Mouse (Mus musculus): Measurements from ENCODE around the gene Kndc1. TPM values are rescaled to one million over a fixed set of nuclear protein-coding genes. Genes with fewer than 3 reads are reported as not detected.

Gene Kndc1
- polyA plus RNA-seq, 1 experiment from 2014 or later = 0.31 TPM

DNA sequence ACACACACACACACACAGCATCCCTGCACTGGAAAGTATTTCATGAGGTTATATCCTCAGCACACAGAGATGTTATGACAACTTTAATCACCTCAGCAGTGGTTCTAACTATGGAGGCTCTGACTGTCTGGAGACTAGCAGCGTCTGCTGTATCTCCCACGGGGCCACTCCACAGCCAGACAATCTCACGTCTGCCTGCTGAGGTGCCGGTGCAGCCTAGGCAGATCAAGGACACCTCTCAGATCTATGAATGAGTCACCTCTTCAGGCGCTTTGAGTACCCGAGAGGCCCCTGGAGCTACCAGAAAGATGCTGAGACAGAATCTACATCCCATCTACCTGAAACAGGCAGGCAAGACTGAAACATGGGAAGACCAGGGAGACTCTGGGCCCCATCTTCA is 15.9 kb upstream of the Kndc1 start:
- Histone ChIP-seq H3K36me3 (no peaks in the 10 kb centered on the region), H3K9me3 (replicated peaks) (no peaks in the 10 kb centered on the region), H3K4me1 (peaks cover 6% of the 10 kb centered on the region; the same call in 1 of the 2 replicates), H3K27ac (replicated peaks) (no peak overlapping the region), H3K4me3 (no peak overlapping the region), H3K27me3 (ENCODE audit: low read depth, poor library complexity, severe bottlenecking) (no peaks in the 10 kb centered on the region)
- no peak for DNase-seq (ENCODE audit: low spot score)
- WGBS = 82% methylated on average over 6 of the region's 6 CpGs

DNA sequence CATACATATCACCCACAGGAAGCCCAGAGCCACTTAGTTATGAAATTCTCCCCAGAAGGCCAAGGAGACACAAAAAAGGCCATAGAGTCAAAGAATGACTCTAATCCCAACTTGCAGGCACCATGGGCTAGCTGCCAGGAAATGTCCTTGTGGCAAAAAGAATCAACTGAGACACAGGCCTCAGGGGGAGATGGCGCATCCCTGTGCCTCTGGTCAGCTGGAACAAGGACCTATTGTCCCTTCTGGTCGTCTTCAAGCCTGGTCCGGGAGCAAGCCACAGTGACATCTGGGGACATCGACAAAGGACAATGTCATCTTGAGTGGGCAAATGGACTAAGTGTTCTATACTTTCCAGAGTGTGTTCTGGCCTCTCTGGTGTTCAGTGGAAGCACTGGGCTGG is 11.0 kb upstream of the Kndc1 start:
- peaks cover 6% of the 10 kb centered on the region; the same call in 1 of the 2 replicates for H3K4me1 ChIP-seq
- H3K36me3 ChIP-seq = no peaks in the 10 kb centered on the region
- H3K9me3 ChIP-seq (replicated peaks) = no peaks in the 10 kb centered on the region
- no peak for DNase-seq (ENCODE audit: low spot score)
- H3K27me3 ChIP-seq (ENCODE audit: low read depth, poor library complexity, severe bottlenecking) = no peaks in the 10 kb centered on the region
- H3K4me3 ChIP-seq = no peak overlapping the region
- no peak overlapping the region for H3K27ac ChIP-seq (replicated peaks)
- 82% methylated on average over 4 of the region's 4 CpGs for WGBS

DNA sequence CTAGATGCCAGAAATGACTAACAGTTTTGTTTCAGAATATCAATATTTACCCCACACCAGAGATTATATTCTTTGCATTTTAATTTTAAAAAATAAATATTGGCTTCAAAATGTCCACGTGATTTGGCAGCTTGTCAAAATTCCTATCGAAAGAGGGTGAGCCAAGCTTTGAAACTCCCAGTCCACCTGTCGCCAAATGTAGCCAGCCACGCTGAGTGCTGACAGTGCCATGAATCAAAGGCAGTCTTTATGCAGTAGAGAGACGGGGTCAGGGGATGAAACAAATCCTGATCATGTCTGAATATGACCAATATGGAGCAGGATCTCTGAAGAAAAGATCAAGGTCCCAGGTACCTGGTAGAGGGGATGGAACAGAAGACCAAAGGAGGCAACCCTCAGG is 2.7 kb upstream of the Kndc1 start:
- Histone ChIP-seq H3K36me3 (no peaks in the 10 kb centered on the region), H3K4me3 (no peak overlapping the region), H3K27ac (replicated peaks) (no peak overlapping the region), H3K4me1 (peaks cover 13% of the 10 kb centered on the region), H3K27me3 (ENCODE audit: low read depth, poor library complexity, severe bottlenecking) (peaks cover 51% of the 10 kb centered on the region), H3K9me3 (replicated peaks) (no peaks in the 10 kb centered on the region)
- DNase-seq (ENCODE audit: low spot score) = no peak
- 85% methylated on average over 5 of the region's 5 CpGs for WGBS

DNA sequence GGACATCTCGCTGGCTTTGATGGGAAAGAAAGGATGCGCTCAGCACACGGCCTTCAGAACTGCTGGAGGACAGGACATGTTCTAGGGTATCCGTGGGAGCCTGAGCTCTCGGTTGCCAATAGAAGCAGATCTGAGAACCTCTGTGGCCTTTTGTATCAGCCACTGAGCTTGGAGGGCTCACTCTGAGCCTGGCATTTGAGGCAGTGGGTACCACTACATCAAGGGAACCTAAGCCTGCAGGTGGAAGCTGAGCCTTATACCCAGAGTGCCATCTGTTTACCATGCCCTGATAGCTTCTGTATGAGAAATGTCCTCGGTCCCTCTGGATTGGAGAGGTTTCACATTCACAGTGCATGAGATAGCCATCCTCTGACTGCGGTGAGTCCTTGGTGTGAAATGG is 1.8 kb downstream of the Kndc1 start:
- peaks cover 69% of the 10 kb centered on the region for H3K27me3 ChIP-seq (ENCODE audit: low read depth, poor library complexity, severe bottlenecking)
- WGBS = 79% methylated on average over 7 of the region's 7 CpGs

DNA sequence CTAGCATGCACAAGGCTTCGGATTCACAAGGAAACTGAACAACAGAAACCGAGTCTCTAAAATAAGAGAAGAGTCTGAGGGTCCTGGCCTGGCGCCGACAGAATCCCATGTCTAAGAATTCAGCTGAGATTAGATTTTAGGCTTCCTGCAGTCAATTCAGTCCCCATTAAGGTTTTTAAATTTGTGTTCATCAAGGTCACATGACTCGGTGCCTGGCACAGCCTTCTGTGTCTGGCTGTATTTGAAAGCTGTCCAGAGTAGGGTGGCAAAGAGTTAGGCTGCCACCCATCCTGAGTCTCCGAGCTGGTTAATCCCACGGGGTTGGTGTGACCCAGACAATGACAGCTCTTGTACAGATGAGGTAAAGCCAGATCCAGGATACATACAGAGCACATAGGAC is 2.3 kb downstream of the Kndc1 start:
- DNase-seq (ENCODE audit: low spot score) = no peak
- no peak overlapping the region for H3K4me3 ChIP-seq
- H3K36me3 ChIP-seq = no peaks in the 10 kb centered on the region
- H3K27me3 ChIP-seq (ENCODE audit: low read depth, poor library complexity, severe bottlenecking) = peaks cover 68% of the 10 kb centered on the region
- WGBS = 87% methylated on average over 7 of the region's 7 CpGs
- H3K27ac ChIP-seq (replicated peaks) = no peak overlapping the region
- H3K4me1 ChIP-seq = peaks cover 13% of the 10 kb centered on the region
- H3K9me3 ChIP-seq (replicated peaks) = no peaks in the 10 kb centered on the region

More for the DNA sequence above, 1.8 kb downstream of the Kndc1 start:
- Histone ChIP-seq H3K9me3 (replicated peaks) (no peaks in the 10 kb centered on the region), H3K4me1 (peaks cover 13% of the 10 kb centered on the region), H3K27ac (replicated peaks) (no peak overlapping the region), H3K4me3 (no peak overlapping the region), H3K36me3 (no peaks in the 10 kb centered on the region)
- DNase-seq (ENCODE audit: low spot score) = no peak

DNA sequence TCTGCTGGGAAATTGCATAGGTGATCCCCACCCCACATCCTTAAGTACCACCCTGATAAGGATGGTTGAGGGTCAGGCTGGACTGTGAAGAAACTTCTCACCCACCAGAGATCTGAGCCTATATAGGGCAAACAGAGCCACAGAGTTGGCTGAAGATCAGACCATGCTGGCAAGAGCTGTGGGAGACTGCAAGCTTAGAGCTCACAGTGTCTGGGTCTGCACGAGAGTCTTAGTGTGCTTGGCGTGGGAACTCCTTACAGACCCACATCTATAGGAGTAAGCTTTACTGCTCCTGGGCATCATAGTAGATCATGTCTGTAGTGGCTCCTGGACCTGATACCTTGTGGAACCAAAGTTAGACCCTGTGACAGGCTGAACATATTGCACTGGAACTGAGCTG is 4.1 kb downstream of the Kndc1 start:
- Histone ChIP-seq H3K4me1 (peaks cover 13% of the 10 kb centered on the region), H3K27ac (replicated peaks) (no peak overlapping the region), H3K27me3 (ENCODE audit: low read depth, poor library complexity, severe bottlenecking) (peaks cover 56% of the 10 kb centered on the region), H3K9me3 (replicated peaks) (no peaks in the 10 kb centered on the region), H3K36me3 (no peaks in the 10 kb centered on the region), H3K4me3 (no peak overlapping the region)
- no peak for DNase-seq (ENCODE audit: low spot score)
- WGBS = 82% methylated on average over 2 of the region's 2 CpGs

DNA sequence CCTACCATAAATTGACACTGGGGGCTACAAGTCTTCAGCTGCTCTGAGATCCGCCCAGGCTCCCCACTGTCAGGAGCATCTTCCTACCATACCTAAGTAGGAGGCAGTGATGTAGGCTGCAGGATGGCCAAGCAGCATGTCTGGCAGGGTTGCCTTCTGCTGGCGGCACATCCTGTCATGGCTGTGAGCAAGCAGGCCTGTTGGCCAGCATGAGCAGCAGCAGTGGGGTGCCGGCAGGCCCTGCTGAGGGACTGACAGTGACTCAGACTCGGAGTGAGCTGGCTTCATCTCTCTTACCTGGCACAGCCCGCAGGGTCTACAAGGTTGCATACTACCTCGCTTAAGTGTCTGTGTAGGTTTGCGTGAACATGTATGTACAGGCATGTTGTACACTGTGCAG is 5.0 kb downstream of the Kndc1 start:
- H3K4me3 ChIP-seq = no peak overlapping the region
- H3K27ac ChIP-seq (replicated peaks) = no peak overlapping the region
- H3K9me3 ChIP-seq (replicated peaks) = no peaks in the 10 kb centered on the region
- WGBS = 82% methylated on average over 7 of the region's 7 CpGs
- peaks cover 10% of the 10 kb centered on the region for H3K4me1 ChIP-seq
- no peak for DNase-seq (ENCODE audit: low spot score)
- H3K27me3 ChIP-seq (ENCODE audit: low read depth, poor library complexity, severe bottlenecking) = peaks cover 54% of the 10 kb centered on the region
- H3K36me3 ChIP-seq = no peaks in the 10 kb centered on the region

DNA sequence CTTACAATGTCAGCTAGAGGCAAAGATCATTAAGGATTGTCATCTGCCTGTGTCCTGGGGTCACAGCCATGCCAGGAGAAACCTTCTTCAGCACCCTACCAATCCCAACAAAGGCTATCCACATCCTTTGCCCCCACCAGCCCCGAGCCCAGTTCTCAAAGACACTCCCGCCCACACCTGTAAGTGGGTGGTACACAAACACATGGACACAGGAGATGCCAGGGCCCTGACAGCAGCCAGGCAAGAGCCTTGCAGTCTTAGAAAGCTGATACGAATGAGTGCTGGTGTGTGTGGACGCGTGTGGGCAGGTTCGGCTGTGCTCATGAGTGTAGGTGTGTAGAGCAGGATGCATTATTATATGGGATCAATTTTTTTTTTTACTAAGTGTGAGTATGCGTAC is 6.0 kb downstream of the Kndc1 start:
- Histone ChIP-seq H3K4me1 (peaks cover 4% of the 10 kb centered on the region), H3K27me3 (ENCODE audit: low read depth, poor library complexity, severe bottlenecking) (peaks cover 49% of the 10 kb centered on the region), H3K4me3 (no peak overlapping the region), H3K27ac (replicated peaks) (no peak overlapping the region), H3K9me3 (replicated peaks) (no peaks in the 10 kb centered on the region), H3K36me3 (no peaks in the 10 kb centered on the region)
- 96% methylated on average over 7 of the region's 7 CpGs for WGBS
- DNase-seq (ENCODE audit: low spot score) = no peak

DNA sequence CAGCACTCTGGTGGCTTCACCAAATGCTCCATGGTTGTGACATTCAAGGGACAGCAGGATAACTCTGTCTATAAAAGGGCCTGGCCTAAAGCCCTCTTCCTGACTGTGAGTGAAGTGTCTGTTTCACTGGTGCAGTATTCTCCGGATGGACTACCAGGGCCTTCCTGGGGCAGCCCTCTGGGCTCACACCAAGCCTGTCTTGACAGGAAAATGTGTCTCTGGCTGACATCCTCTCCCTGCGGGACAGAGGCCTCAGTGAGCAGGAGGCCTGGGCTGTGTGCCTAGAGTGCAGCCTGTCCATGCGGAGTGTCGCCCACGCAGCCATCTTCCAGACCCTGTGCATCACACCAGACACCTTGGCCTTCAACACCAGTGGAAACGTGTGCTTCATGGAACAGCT is 6.4 kb downstream of the Kndc1 start:
- DNase-seq (ENCODE audit: low spot score) = no peak
- 88% methylated on average over 6 of the region's 6 CpGs for WGBS

DNA sequence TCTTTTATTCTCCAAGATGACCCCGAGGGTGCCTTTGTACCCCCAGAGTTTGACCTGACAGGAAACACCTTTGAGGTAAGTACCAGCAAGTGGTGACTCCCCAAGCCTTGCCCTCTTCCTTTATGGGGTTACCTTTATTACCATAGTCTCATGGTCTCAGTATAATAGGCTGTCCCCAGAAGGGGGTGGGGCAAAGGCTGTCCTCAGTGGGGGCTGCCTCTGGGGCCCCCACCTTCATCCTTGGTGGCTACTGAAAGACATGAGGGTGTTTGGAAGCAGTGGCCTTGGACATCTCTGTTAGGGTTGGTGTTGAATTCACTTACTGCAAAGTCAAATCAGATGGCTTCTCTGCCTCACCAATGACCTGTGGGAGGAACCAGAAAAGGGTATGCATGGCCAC is 7.5 kb downstream of the Kndc1 start:
- 53% methylated on average over 1 of the region's 1 CpGs for WGBS
- Histone ChIP-seq H3K9me3 (replicated peaks) (no peaks in the 10 kb centered on the region), H3K4me1 (peaks cover 9% of the 10 kb centered on the region), H3K4me3 (no peak overlapping the region), H3K36me3 (no peaks in the 10 kb centered on the region), H3K27me3 (ENCODE audit: low read depth, poor library complexity, severe bottlenecking) (peaks cover 48% of the 10 kb centered on the region), H3K27ac (replicated peaks) (no peak overlapping the region)
- no peak for DNase-seq (ENCODE audit: low spot score)

More for the DNA sequence above, 6.4 kb downstream of the Kndc1 start:
- Histone ChIP-seq H3K27me3 (ENCODE audit: low read depth, poor library complexity, severe bottlenecking) (peaks cover 48% of the 10 kb centered on the region), H3K4me3 (no peak overlapping the region), H3K9me3 (replicated peaks) (no peaks in the 10 kb centered on the region), H3K4me1 (peaks cover 8% of the 10 kb centered on the region), H3K36me3 (no peaks in the 10 kb centered on the region), H3K27ac (replicated peaks) (no peak overlapping the region)

DNA sequence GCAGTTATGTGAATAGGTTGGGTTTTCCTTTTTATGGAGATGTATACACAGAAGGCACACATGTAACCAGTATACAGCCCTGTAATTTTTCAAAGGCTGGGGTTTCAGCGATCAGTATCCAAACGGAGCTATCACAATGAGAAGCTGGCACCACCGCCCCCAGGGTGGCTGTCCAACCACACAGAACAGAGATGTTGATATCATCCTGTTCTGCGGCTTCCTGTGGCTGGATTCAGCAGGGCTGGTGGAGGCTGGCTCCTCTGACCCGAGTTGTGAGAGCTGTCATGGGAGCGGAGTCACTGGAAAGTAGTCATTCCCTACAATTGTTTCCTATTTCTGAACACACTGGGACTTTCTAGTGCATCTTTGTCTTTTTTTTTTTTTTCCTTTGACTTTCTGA is 10.8 kb downstream of the Kndc1 start:
- no peak overlapping the region for H3K27ac ChIP-seq (replicated peaks)
- H3K27me3 ChIP-seq (ENCODE audit: low read depth, poor library complexity, severe bottlenecking) = peaks cover 44% of the 10 kb centered on the region
- 36% methylated on average over 6 of the region's 6 CpGs for WGBS
- peak overlapping the region; percentile 25 for H3K4me3 ChIP-seq
- no peak for DNase-seq (ENCODE audit: low spot score)
- H3K9me3 ChIP-seq (replicated peaks) = no peaks in the 10 kb centered on the region
- no peaks in the 10 kb centered on the region for H3K36me3 ChIP-seq
- H3K4me1 ChIP-seq = peaks cover 15% of the 10 kb centered on the region

DNA sequence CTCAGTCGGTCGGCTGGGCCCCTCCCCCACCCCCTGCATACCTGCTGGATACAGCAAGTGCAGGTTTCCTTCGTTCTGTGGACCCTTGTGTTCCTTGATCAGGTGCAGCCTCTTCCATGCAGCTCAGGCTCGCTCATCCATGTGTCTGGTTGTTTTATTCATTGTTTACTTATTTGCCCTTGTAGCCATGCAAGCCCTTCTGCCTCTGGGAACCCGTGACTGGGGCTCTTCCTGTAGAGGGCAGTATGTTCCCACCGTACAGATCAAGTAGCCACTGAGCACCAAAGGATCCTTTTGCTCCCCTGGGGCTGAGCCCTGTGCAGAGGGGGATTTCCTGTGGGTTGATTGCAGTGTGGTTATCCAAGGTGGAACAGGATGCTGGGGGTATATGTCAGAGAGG is 11.2 kb downstream of the Kndc1 start:
- peaks cover 15% of the 10 kb centered on the region for H3K4me1 ChIP-seq
- no peaks in the 10 kb centered on the region for H3K9me3 ChIP-seq (replicated peaks)
- H3K27ac ChIP-seq (replicated peaks) = no peak overlapping the region
- peaks cover 48% of the 10 kb centered on the region for H3K27me3 ChIP-seq (ENCODE audit: low read depth, poor library complexity, severe bottlenecking)
- H3K4me3 ChIP-seq = peak overlapping the region; percentile 25
- H3K36me3 ChIP-seq = no peaks in the 10 kb centered on the region
- WGBS = 8% methylated on average over 6 of the region's 6 CpGs
- DNase-seq (ENCODE audit: low spot score) = peak; percentile 55

DNA sequence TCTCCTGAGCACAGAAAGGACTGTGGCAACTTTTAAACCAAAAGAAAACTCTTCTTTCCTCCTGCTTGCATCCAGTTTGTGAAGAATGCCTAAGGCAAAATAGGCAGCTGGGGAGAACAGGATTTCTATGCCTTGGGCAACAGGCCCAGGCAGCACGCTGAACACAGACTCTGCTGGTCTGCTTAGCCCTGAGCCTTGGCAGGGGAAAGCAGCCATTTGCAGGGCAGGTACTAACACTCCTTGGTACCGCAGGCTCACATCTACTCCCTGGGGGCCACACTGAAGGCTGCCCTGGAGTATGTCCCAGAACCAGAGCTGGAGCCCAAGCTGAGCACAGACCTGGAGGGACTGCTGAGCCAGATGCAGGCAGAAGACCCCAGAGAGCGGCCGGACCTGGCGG is 13.7 kb downstream of the Kndc1 start:
- Histone ChIP-seq H3K27me3 (ENCODE audit: low read depth, poor library complexity, severe bottlenecking) (peaks cover 72% of the 10 kb centered on the region), H3K4me1 (peaks cover 15% of the 10 kb centered on the region), H3K4me3 (no peak overlapping the region), H3K36me3 (no peaks in the 10 kb centered on the region), H3K9me3 (replicated peaks) (no peaks in the 10 kb centered on the region), H3K27ac (replicated peaks) (no peak overlapping the region)
- 72% methylated on average over 5 of the region's 5 CpGs for WGBS
- DNase-seq (ENCODE audit: low spot score) = no peak

DNA sequence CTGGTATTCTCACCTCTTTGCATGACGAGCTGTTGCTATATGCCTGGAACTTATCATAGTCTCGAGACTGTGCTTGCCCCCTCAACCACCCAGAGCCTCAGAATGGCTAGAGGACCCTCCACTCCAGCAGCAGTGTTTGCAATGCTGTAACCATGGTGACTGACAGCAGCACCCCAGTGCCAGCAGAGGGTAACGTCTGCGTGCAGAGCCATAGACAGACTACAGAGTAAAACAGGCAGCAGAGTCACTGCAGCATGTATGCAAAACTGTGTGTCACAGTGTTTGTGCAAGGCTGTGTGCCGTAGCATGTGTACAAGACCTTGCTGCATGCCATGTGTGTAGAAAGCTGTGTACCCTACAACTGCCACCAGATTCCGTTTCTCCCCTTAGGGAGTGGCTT is 15.0 kb downstream of the Kndc1 start:
- Histone ChIP-seq H3K4me3 (no peak overlapping the region), H3K36me3 (no peaks in the 10 kb centered on the region), H3K4me1 (peaks cover 23% of the 10 kb centered on the region), H3K27ac (replicated peaks) (no peak overlapping the region), H3K27me3 (ENCODE audit: low read depth, poor library complexity, severe bottlenecking) (peaks cover 74% of the 10 kb centered on the region), H3K9me3 (replicated peaks) (no peaks in the 10 kb centered on the region)
- no peak for DNase-seq (ENCODE audit: low spot score)
- WGBS = 52% methylated on average over 6 of the region's 6 CpGs
